Mouse (Mus musculus) heart, embryonic 16.5 days (tissue): ENCODE results near the gene Gm10309. TPM values are rescaled to one million over a fixed set of nuclear protein-coding genes. Genes with fewer than 3 reads are reported as not detected.

Experiments
- ATAC-seq: fragments of 200-750 bp; cut with Nextera tagmentation; replicated peaks from 2 replicates; pipeline ENCODE4 v1.8.0; 2017; ENCODE audit warnings: moderate number of reproducible peaks; ENCODE audit not compliant: insufficient read depth, low FRiP score; ENCODE audit errors: extremely low read depth
- H3K27ac ChIP-seq: fragments of 300-500 bp; sonication (generic); 2 replicates; pipeline ENCODE4 v1.5.1; 2014; ENCODE audit warnings: mild to moderate bottlenecking, low read length, control low read depth, moderate library complexity
- H3K27me3 ChIP-seq: fragments of 300-500 bp; sonication (generic); 2 replicates; pipeline ENCODE4 v1.6.1; 2014; ENCODE audit warnings: low read length, mixed read lengths; ENCODE audit not compliant: control insufficient read depth, insufficient read depth
- H3K36me3 ChIP-seq: fragments of 300-500 bp; sonication (generic); 2 replicates; pipeline ENCODE4 v1.6.1; 2014; ENCODE audit not compliant: control insufficient read depth, insufficient read depth
- H3K4me1 ChIP-seq: fragments of 300-500 bp; sonication (generic); 2 replicates; pipeline ENCODE4 v1.6.1; 2014; ENCODE audit warnings: low read length, mixed read lengths; ENCODE audit not compliant: control insufficient read depth, insufficient read depth
- H3K4me2 ChIP-seq: fragments of 300-500 bp; sonication (generic); 2 replicates; pipeline ENCODE4 v1.6.1; 2014; ENCODE audit warnings: low read depth, mild to moderate bottlenecking, control low read depth, low read length
- H3K4me3 ChIP-seq: fragments of 300-500 bp; sonication (generic); 2 replicates; pipeline ENCODE4 v1.5.1; 2014; ENCODE audit warnings: mild to moderate bottlenecking, control low read depth, low read length
- H3K9ac ChIP-seq: fragments of 300-500 bp; sonication (generic); 2 replicates; pipeline ENCODE4 v1.6.1; 2014; ENCODE audit warnings: low read length, control low read depth
- H3K9me3 ChIP-seq: fragments of 300-500 bp; sonication (generic); replicated peaks from 2 replicates; pipeline ENCODE4 v1.6.1; 2016; ENCODE audit warnings: low read length; ENCODE audit not compliant: control insufficient read depth
- WGBS: fragments of 180-500 bp; shearing (Covaris S2); extraction: QIAGEN DNeasy Blood & Tissue Kit; methylation state at CpG from one replicate; pipeline ENCODE4 v1.1.7; 2014; 5-methylcytosine and 5-hydroxymethylcytosine counted together
- polyA plus RNA-seq: library from polyadenylated mRNA; unstranded; fragments of >200 nt; fragmentation: Nextera tagmentation; extraction: Ambion mirVana; gene quantifications from 2 replicates; pipeline ENCODE4 v1.2.1, GENCODE M21; 2015

Gene Gm10309
- polyA plus RNA-seq, 1 experiment from 2014 or later, result 0.16 TPM

DNA sequence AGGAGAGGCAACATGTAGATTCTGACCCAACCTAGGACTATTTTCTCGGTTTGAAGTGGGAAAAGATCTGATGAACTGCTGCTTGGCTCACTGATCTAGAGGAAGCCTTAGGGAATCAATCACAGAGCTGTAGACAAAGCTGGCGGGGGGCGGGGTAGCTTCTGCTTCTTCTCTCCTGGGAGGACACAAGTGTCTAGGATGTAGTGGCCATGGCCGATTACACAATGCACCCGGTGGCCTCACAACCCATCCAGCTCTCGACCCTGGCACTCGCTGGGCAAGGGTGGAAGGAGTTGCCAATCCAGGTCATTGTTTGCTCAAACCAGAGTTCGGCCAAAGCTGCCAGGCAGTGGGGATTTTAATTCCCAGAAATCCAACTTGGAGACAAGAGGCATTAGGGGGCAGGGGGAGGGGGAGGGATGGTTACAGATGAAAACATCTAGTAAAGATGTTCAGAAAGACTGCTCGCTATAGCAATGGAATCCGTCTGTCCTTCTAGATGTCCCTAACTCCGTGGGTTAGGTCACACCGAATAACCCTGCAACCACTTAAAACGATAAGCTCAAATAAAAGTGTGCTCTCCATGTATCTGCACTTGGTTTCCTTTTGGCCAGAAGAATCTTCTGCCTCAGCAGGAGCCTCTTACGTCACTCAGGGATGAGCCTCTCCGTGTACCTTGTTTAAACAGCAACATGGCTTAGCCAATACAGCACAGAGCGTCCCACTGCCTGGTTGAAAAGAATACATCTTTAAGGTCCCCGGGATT is 27.9 kb upstream of the Gm10309 start:
- Histone ChIP-seq H3K27ac (no peak overlapping the region), H3K4me3 (no peak overlapping the region), H3K4me1 (peaks cover 15% of the 10 kb centered on the region), H3K36me3 (no peaks in the 10 kb centered on the region), H3K9ac (no peak overlapping the region), H3K27me3 (no peaks in the 10 kb centered on the region), H3K9me3 (no peaks in the 10 kb centered on the region), H3K4me2 (no peak overlapping the region; the same call in 1 of the 2 replicates)
- WGBS, result 69% methylated on average over 17 of the region's 17 CpGs
- ATAC-seq, result no peak

DNA sequence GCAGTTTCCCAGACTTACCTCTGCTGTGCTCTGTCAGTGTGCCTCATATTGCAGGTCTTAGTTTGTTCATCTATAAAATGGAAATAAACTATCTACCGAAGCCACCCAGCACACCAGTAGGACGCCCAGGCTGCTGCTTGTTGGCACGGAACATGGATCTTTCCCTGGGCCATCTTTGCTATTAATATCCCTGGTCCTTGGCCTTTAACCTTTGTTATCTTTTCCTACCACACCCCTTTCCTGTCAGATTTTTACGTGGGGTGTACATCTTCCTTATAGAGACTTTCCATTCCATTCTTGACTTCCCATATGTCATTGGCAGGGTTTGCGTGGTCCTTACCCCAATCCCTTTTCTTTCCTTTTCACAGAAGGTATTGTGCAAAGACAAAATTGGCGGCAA is 26.2 kb upstream of the Gm10309 start:
- Histone ChIP-seq H3K9ac (no peak overlapping the region), H3K27ac (no peak overlapping the region), H3K4me3 (no peak overlapping the region), H3K9me3 (no peaks in the 10 kb centered on the region), H3K4me1 (peaks cover 13% of the 10 kb centered on the region), H3K27me3 (no peaks in the 10 kb centered on the region), H3K4me2 (no peak overlapping the region), H3K36me3 (no peaks in the 10 kb centered on the region)
- ATAC-seq, result no peak
- 69% methylated on average over 6 of the region's 6 CpGs for WGBS

DNA sequence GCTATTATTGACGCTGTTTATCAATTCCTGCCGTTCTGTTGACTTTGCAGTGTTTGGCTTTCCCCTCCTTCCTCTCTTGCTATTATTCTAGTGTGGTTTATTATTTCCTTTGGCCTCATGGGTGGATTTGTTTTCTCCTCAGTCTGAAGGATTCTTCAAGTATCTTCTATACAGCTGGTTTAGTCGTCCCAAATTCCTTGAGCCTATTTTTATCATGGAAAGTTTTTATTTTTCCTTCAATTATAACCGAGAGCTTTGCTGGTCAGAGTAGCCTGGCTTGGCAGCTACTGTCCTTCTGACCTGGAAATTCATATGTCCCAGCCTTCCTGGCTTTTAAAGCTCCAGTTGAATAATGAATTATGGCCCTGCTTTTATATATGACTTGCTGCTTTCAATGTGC is 24.4 kb upstream of the Gm10309 start:
- Histone ChIP-seq H3K4me3 (no peak overlapping the region), H3K4me1 (peaks cover 11% of the 10 kb centered on the region), H3K9me3 (no peaks in the 10 kb centered on the region), H3K36me3 (no peaks in the 10 kb centered on the region), H3K9ac (no peak overlapping the region), H3K4me2 (no peak overlapping the region), H3K27me3 (no peaks in the 10 kb centered on the region), H3K27ac (no peak overlapping the region)
- ATAC-seq, result no peak
- WGBS, result 53% methylated on average over 4 of the region's 4 CpGs

DNA sequence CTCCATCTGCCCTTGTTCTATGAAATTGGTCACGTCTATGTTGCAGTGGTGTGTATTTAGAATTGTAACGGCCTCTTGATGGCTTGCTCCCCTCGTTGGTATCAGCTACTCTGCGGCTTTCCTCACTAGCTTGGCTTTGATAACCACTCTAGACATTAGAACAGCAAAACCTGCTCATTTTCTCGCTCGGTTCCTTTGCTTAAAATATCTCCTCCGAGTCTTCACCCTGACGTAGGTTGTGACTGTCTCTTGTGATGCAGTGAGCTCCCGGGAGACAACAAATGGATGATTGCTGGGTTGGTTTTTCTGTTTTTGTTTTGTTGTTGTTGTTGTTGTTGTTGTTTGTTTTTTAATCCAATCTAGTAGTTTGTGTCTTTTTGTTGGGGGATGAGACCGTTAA is 24.0 kb upstream of the Gm10309 start:
- H3K27ac ChIP-seq, result no peak overlapping the region
- H3K9ac ChIP-seq, result no peak overlapping the region
- H3K27me3 ChIP-seq, result no peaks in the 10 kb centered on the region
- WGBS, result 59% methylated on average over 10 of the region's 10 CpGs
- H3K9me3 ChIP-seq, result no peaks in the 10 kb centered on the region
- H3K36me3 ChIP-seq, result no peaks in the 10 kb centered on the region
- no peak overlapping the region for H3K4me2 ChIP-seq
- no peak for ATAC-seq
- H3K4me3 ChIP-seq, result no peak overlapping the region
- peaks cover 11% of the 10 kb centered on the region for H3K4me1 ChIP-seq

DNA sequence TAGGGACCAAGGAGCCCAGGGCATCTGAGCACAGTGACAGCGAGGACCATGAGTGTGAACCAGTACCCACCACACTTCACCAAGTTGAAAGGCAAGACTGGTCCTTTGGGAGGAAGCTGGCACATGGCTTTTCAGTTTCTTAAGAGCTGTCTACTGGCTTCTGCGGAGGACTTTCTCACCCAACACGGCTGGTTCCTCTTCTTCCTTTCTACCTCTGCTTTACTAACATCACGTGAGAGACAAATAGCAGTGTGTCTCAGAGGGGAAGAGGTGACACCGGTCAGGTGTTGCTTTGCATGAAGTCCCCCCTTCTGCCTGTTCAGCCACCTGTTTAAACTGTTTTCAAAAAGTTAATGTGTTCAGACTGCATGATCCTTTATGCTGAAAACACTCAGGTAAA is 22.3 kb upstream of the Gm10309 start:
- Histone ChIP-seq H3K4me1 (peaks cover 3% of the 10 kb centered on the region), H3K36me3 (no peaks in the 10 kb centered on the region), H3K27me3 (no peaks in the 10 kb centered on the region), H3K9me3 (no peaks in the 10 kb centered on the region), H3K4me3 (no peak overlapping the region), H3K9ac (no peak overlapping the region), H3K4me2 (no peak overlapping the region), H3K27ac (no peak overlapping the region)
- ATAC-seq, result no peak
- WGBS, result 87% methylated on average over 5 of the region's 5 CpGs

DNA sequence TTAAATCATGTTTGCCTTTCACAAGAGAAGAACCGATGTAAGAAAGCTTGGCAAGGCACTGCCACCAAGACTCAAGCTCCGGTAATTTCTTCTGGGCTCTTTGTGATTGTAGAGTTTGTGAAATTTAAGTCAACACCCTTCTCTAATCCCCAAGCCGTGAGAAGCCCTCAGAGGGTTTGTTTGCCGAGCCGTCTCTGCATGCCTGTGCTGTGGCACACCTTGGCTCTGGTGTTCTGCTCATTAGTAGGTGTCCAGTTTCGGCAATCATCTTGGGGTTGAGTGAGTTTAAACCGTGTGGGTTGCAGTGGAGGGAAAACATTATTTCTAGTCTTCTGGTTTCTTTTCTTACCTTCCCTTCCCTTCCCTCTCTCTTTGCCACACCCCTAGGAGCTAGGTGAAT is 21.0 kb upstream of the Gm10309 start:
- WGBS, result 84% methylated on average over 7 of the region's 7 CpGs
- H3K9me3 ChIP-seq, result no peaks in the 10 kb centered on the region
- ATAC-seq, result no peak
- no peak overlapping the region for H3K4me3 ChIP-seq
- peaks cover 3% of the 10 kb centered on the region for H3K4me1 ChIP-seq
- H3K36me3 ChIP-seq, result no peaks in the 10 kb centered on the region
- no peak overlapping the region for H3K9ac ChIP-seq
- H3K4me2 ChIP-seq, result no peak overlapping the region
- no peak overlapping the region for H3K27ac ChIP-seq
- no peaks in the 10 kb centered on the region for H3K27me3 ChIP-seq

DNA sequence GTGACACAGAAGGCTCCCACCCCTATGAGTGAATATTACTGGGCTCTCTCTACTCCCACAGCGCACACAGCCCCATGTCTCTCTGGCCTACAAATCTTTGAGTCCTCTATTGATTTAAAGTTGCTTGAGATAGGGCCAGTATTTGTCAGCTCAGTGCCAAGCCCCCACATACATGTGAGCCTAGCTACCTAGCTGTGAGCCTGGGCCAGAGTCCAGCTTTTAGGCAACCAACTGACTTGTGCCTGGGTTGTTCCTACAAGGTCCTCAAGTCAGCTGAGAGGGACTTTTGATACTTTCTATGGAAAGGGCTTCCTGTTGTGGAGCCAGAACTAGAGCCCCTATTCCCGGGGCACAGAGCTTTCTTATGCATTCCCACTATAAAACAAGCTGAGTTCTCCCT is 20.0 kb upstream of the Gm10309 start:
- H3K4me3 ChIP-seq, result no peak overlapping the region
- WGBS, result 87% methylated on average over 2 of the region's 2 CpGs
- no peaks in the 10 kb centered on the region for H3K27me3 ChIP-seq
- no peaks in the 10 kb centered on the region for H3K36me3 ChIP-seq
- no peak overlapping the region for H3K9ac ChIP-seq
- H3K9me3 ChIP-seq, result no peaks in the 10 kb centered on the region
- no peak overlapping the region for H3K27ac ChIP-seq
- peaks cover 3% of the 10 kb centered on the region for H3K4me1 ChIP-seq
- ATAC-seq, result no peak
- H3K4me2 ChIP-seq, result no peak overlapping the region

DNA sequence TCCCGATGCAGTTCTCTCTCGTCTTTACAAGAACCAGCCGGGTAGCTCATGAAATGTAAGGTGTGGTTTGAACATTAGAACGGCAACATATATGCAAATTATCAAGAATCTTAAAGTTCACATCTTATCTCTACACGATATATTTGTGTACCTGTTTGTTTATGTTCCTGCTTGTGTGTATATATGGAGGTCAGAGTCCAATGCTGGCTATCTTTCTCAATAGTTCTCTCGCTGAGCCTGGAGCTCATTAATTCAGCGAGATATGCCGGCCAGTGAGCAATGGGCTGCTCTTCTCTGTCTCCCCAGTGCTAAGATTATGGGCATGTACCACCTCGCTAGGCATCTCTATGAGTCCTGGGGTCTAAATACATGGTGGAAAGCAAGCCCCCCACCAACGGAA is 18.8 kb upstream of the Gm10309 start:
- H3K9ac ChIP-seq, result no peak overlapping the region
- H3K27ac ChIP-seq, result no peak overlapping the region
- H3K9me3 ChIP-seq, result no peaks in the 10 kb centered on the region
- H3K27me3 ChIP-seq, result no peaks in the 10 kb centered on the region
- ATAC-seq, result no peak
- H3K4me3 ChIP-seq, result no peak overlapping the region
- no peaks in the 10 kb centered on the region; the same call in none of the 2 replicates for H3K4me1 ChIP-seq
- H3K36me3 ChIP-seq, result no peaks in the 10 kb centered on the region
- 87% methylated on average over 10 of the region's 10 CpGs for WGBS
- H3K4me2 ChIP-seq, result no peak overlapping the region

DNA sequence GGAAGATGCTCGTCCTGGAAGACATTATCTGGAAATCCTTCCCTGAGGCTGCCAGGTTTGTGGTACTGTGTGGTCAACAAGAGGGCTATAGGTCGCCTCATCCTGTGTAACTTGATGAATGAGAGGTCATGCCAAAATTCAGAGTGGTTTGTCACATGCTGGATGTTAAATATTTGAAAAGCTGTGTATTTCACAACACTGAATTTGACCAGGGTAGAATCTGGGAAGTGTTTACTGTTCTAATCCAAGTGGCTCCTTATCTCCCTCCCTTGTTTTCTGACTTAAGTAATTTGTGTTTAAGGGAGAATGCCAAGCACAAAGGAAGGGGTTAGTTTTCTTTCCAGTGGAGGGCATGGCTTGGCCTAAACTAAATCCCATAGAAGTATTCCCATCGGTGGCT is 18.3 kb upstream of the Gm10309 start:
- Histone ChIP-seq H3K36me3 (no peaks in the 10 kb centered on the region), H3K27ac (no peak overlapping the region), H3K9me3 (no peaks in the 10 kb centered on the region), H3K4me2 (no peak overlapping the region), H3K4me3 (no peak overlapping the region), H3K27me3 (no peaks in the 10 kb centered on the region), H3K9ac (no peak overlapping the region), H3K4me1 (no peaks in the 10 kb centered on the region; the same call in none of the 2 replicates)
- WGBS, result 76% methylated on average over 3 of the region's 3 CpGs
- no peak for ATAC-seq
